Mouse (Mus musculus) stomach, embryonic 14.5 days (tissue): ENCODE measurements around the gene Gm26897. TPM values are rescaled to one million over a fixed set of nuclear protein-coding genes. Genes with fewer than 3 reads are reported as not detected.

ENCODE experiments used
- ATAC-seq: fragments of 200-750 bp; cut with Nextera tagmentation; 2 replicates; pipeline ENCODE4 v1.8.0; 2017; ENCODE audit warnings: low read depth, moderate TSS enrichment; ENCODE audit not compliant: insufficient number of reproducible peaks, insufficient read depth, low FRiP score
- H3K27ac ChIP-seq: fragments of 300-500 bp; sonication (generic); 2 replicates; pipeline ENCODE4 v1.5.1; 2014; ENCODE audit warnings: mild to moderate bottlenecking, low read length, moderate library complexity, mixed read lengths
- H3K27me3 ChIP-seq: fragments of 300-500 bp; sonication (generic); 2 replicates; pipeline ENCODE4 v1.6.1; 2014; ENCODE audit warnings: low read length, control low read depth, mixed read lengths; ENCODE audit not compliant: control insufficient read depth, insufficient read depth
- H3K36me3 ChIP-seq: fragments of 300-500 bp; sonication (generic); 2 replicates; pipeline ENCODE4 v1.6.1; 2014; ENCODE audit warnings: mild to moderate bottlenecking, control low read depth, low read length, moderate library complexity, mixed read lengths; ENCODE audit not compliant: control insufficient read depth, insufficient read depth
- H3K4me1 ChIP-seq: fragments of 300-500 bp; sonication (generic); 2 replicates; pipeline ENCODE4 v1.6.1; 2014; ENCODE audit warnings: low read length, control low read depth, mixed read lengths; ENCODE audit not compliant: control insufficient read depth, insufficient read depth
- H3K4me2 ChIP-seq: fragments of 300-500 bp; sonication (generic); replicated peaks from 2 replicates; pipeline ENCODE4 v1.6.1; 2014; ENCODE audit warnings: low read depth, low read length, control low read depth
- H3K4me3 ChIP-seq: fragments of 300-500 bp; sonication (generic); 2 replicates; pipeline ENCODE4 v1.5.1; 2014; ENCODE audit warnings: low read depth, low read length, control low read depth
- H3K9ac ChIP-seq: fragments of 300-500 bp; sonication (generic); replicated peaks from 2 replicates; pipeline ENCODE4 v1.6.1; 2014; ENCODE audit warnings: low read depth, mild to moderate bottlenecking, control low read depth, low read length, moderate library complexity, mixed read lengths
- H3K9me3 ChIP-seq: fragments of 300-500 bp; sonication (generic); 2 replicates; pipeline ENCODE4 v1.6.1; 2016; ENCODE audit warnings: low read depth, low read length, control low read depth; ENCODE audit not compliant: control insufficient read depth
- WGBS: fragments of 180-500 bp; shearing (Covaris S2); extraction: QIAGEN DNeasy Blood & Tissue Kit; methylation state at CpG from one replicate; pipeline ENCODE4 v1.1.7; 2014; 5-methylcytosine and 5-hydroxymethylcytosine counted together
- polyA plus RNA-seq: library from polyadenylated mRNA; unstranded; fragments of >200 nt; fragmentation: Nextera tagmentation; extraction: Ambion mirVana; gene quantifications from 2 replicates; pipeline ENCODE4 v1.2.1, GENCODE M21; 2014

Gene Gm26897
- polyA plus RNA-seq, 1 experiment from 2014 or later, result not detected

DNA sequence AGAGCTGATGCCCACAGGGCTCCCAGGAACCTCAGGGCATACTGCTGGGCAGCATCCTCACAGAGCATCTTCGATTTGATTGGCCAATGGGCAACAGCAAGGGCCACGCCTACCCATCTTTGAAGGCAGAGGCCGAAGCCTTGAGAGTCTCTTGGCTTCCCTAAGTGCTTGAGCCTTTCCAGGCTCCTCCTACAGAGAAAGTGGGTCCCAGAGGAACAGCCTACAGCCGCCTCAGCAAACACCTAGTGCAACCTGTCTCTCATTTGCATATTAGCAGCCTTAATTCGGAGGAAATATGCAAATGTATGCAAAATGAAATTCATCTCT, 39.6 kb downstream of the Gm26897 start:
- Histone ChIP-seq H3K9ac (no peak overlapping the region), H3K27me3 (no peaks in the 10 kb centered on the region), H3K4me3 (no peak overlapping the region), H3K36me3 (no peaks in the 10 kb centered on the region), H3K27ac (0 out of 2 replicates have a peak overlapping the region, but pooled peaks have one; percentile 21), H3K4me1 (peaks cover 21% of the 10 kb centered on the region), H3K4me2 (no peak overlapping the region), H3K9me3 (no peaks in the 10 kb centered on the region)
- no peak for ATAC-seq
- 56% methylated on average over 5 of the region's 5 CpGs for WGBS

DNA sequence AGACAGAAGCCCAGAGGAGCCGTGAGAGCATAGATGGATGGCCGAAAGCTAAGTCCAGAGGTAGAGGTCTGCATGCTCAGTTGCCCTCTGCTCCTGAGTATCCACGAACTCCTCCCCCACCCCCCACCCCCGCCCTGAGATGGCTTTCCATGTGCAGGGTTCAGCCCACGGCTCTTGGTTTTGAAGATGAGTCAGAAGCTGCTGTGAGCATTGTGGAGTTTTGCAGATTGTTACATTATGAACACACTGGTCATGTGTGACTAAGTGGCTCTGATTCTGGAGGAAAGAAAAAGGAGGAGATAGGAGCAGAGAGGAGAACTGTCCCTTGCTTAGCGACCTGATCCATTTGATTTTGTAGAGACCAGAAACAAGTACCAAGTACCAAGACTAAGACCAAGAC, 42.5 kb downstream of the Gm26897 start:
- H3K4me1 ChIP-seq, result peaks cover 11% of the 10 kb centered on the region
- no peak overlapping the region for H3K9ac ChIP-seq
- no peak for ATAC-seq
- no peak overlapping the region for H3K4me2 ChIP-seq
- H3K36me3 ChIP-seq, result no peaks in the 10 kb centered on the region
- WGBS, result 89% methylated on average over 6 of the region's 6 CpGs
- H3K9me3 ChIP-seq, result no peaks in the 10 kb centered on the region
- no peaks in the 10 kb centered on the region for H3K27me3 ChIP-seq
- no peak overlapping the region for H3K27ac ChIP-seq
- no peak overlapping the region for H3K4me3 ChIP-seq

DNA sequence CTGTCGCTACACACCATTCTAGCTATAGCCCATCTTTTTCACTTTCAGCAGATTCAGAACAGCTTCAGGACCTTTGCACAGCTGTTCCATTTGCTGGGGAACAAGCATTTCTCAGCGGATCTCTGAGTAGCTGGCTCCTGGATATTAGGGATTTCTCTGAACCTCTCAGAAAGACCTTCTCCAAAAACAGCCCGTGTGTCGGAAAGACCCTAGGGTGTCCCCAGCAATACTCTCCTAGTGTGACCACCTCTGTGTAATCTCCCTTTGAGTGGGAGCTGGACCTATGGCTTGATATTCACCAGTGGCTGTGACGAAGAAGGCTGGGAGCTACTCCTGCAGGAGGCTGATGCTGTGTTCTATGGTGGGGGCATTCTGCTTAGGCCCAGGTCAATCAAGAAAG, 44.4 kb downstream of the Gm26897 start:
- no peak for ATAC-seq
- Histone ChIP-seq H3K9me3 (no peaks in the 10 kb centered on the region), H3K4me1 (no peaks in the 10 kb centered on the region), H3K4me2 (no peak overlapping the region), H3K27ac (no peak overlapping the region), H3K36me3 (no peaks in the 10 kb centered on the region), H3K4me3 (no peak overlapping the region), H3K27me3 (no peaks in the 10 kb centered on the region), H3K9ac (no peak overlapping the region)
- WGBS, result 68% methylated on average over 5 of the region's 5 CpGs

DNA sequence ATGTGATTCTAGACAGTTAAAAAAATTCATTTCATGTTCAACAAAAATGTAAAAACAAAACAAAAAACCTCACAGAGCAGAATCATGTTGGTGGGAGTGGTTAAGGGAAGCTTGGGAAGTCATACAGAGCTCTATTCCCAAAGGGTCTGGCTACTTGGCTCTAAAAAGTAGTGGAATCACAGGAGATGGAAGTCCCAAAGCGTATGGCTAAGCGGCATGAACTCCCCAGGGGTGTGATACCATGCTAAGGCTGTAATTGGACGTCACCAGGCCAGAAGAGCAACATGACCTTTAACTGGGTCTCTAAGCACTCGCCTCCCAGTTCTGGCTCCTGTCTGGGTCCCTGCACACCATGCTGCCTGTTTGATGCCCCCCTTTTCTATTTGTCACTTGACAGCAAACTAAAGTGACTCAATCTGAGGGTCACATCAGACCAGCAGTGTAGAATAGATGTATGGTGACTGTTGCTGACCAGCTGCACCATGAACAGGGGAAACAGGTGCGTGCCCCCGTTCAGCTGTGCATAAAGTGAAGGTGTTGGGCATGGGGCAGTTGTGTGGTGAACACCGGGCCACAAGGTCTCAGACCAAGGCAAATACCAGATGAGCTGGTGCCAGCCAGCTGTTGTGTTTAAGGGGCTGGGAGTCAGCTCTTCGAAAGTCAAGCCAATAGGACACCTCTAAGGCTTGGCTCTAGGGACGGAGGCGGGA, 46.2 kb downstream of the Gm26897 start:
- Histone ChIP-seq H3K4me1 (no peaks in the 10 kb centered on the region), H3K27ac (no peak overlapping the region), H3K4me2 (no peak overlapping the region), H3K36me3 (no peaks in the 10 kb centered on the region), H3K27me3 (no peaks in the 10 kb centered on the region), H3K9me3 (no peaks in the 10 kb centered on the region), H3K9ac (no peak overlapping the region), H3K4me3 (no peak overlapping the region)
- WGBS, result 88% methylated on average over 10 of the region's 10 CpGs
- ATAC-seq, result no peak
